Mouse (Mus musculus): ENCODE data around the gene Xlr4c. TPM values are rescaled to one million over a fixed set of nuclear protein-coding genes. Genes with fewer than 3 reads are reported as not detected.

Xlr4c gene
- polyA plus RNA-seq, 1 experiment from 2014 or later, result 0.12 TPM

Other genes starting within 250 kb of the Xlr4c start
- 0.23 TPM in 2 replicates for gene Pnma5, start 206.0 kb downstream of the Xlr4c start, polyA plus RNA-seq (2015; fragmentation: Nextera tagmentation; extraction: Ambion mirVana)
- 4.5 and 6.0 TPM in 2 replicates for gene Pnma3, start 178.3 kb downstream of the Xlr4c start, polyA plus RNA-seq (2015; fragmentation: Nextera tagmentation; extraction: Ambion mirVana)
- gene Xlr4a, start 160.7 kb downstream of the Xlr4c start, polyA plus RNA-seq (2015; fragmentation: Nextera tagmentation; extraction: Ambion mirVana), result 0.29 and 4.0 TPM in 2 replicates
- 4.2 TPM in 2 replicates for gene Xlr3a, start 146.0 kb downstream of the Xlr4c start, polyA plus RNA-seq (2015; fragmentation: Nextera tagmentation; extraction: Ambion mirVana)
- 0.84 TPM in 1 of 2 replicates, not detected in the other for gene Gm14685, start 126.1 kb downstream of the Xlr4c start, polyA plus RNA-seq (2015; fragmentation: Nextera tagmentation; extraction: Ambion mirVana)
- not detected in 2 replicates for gene Xlr5b, start 94.3 kb downstream of the Xlr4c start, polyA plus RNA-seq (2015; fragmentation: Nextera tagmentation; extraction: Ambion mirVana)
- 0.59 TPM in 1 of 2 replicates, not detected in the other for gene DXBay18, start 93.7 kb downstream of the Xlr4c start, polyA plus RNA-seq (2015; fragmentation: Nextera tagmentation; extraction: Ambion mirVana)
- not detected in 2 replicates for gene Spin2d, start 66.1 kb downstream of the Xlr4c start, polyA plus RNA-seq (2015; fragmentation: Nextera tagmentation; extraction: Ambion mirVana)
- gene Xlr3b, start 50.9 kb downstream of the Xlr4c start, polyA plus RNA-seq (2015; fragmentation: Nextera tagmentation; extraction: Ambion mirVana), result 16.5 and 19.9 TPM in 2 replicates
- 0.37 and 3.1 TPM in 2 replicates for gene Xlr4b, start 28.8 kb downstream of the Xlr4c start, polyA plus RNA-seq (2015; fragmentation: Nextera tagmentation; extraction: Ambion mirVana)
- 31.3 and 35.3 TPM in 2 replicates for gene F8a, start 14.8 kb downstream of the Xlr4c start, polyA plus RNA-seq (2015; fragmentation: Nextera tagmentation; extraction: Ambion mirVana)
- 0.22 and 0.41 TPM in 2 replicates for gene Xlr3c, start 22.3 kb upstream of the Xlr4c start, polyA plus RNA-seq (2015; fragmentation: Nextera tagmentation; extraction: Ambion mirVana)
- gene Xlr5a, start 49.8 kb upstream of the Xlr4c start, polyA plus RNA-seq (2015; fragmentation: Nextera tagmentation; extraction: Ambion mirVana), result 0.20 TPM in 1 of 2 replicates, not detected in the other
- gene Xlr5c, start 49.8 kb upstream of the Xlr4c start, polyA plus RNA-seq (2015; fragmentation: Nextera tagmentation; extraction: Ambion mirVana), result not detected in 2 replicates
- gene Gm45015, start 93.7 kb upstream of the Xlr4c start, polyA plus RNA-seq (2015; fragmentation: Nextera tagmentation; extraction: Ambion mirVana), result not detected in 2 replicates
- gene Zfp275, start 99.5 kb upstream of the Xlr4c start, polyA plus RNA-seq (2015; fragmentation: Nextera tagmentation; extraction: Ambion mirVana), result 8.9 and 9.8 TPM in 2 replicates
- not detected in 2 replicates for gene Gm18336, start 155.6 kb upstream of the Xlr4c start, polyA plus RNA-seq (2015; fragmentation: Nextera tagmentation; extraction: Ambion mirVana)
- gene Zfp92, start 168.0 kb upstream of the Xlr4c start, polyA plus RNA-seq (2015; fragmentation: Nextera tagmentation; extraction: Ambion mirVana), result 1.2 and 1.3 TPM in 2 replicates
- not detected in 2 replicates for gene Trex2, start 192.2 kb upstream of the Xlr4c start, polyA plus RNA-seq (2015; fragmentation: Nextera tagmentation; extraction: Ambion mirVana)
- 67.5 and 74.9 TPM in 2 replicates for gene Haus7, start 215.9 kb upstream of the Xlr4c start, polyA plus RNA-seq (2015; fragmentation: Nextera tagmentation; extraction: Ambion mirVana)
- gene Bgn, start 240.5 kb upstream of the Xlr4c start, polyA plus RNA-seq (2015; fragmentation: Nextera tagmentation; extraction: Ambion mirVana), result 29.1 and 33.4 TPM in 2 replicates

Data from neural tube, embryonic 15.5 days (tissue).